Mouse (Mus musculus) ES-E14 (cell line): ENCODE measurements around the gene Zfp119a.
"Not testable (repeated sequence)": the region's sequence is repeated elsewhere in the genome, so short reads cannot be mapped to it uniquely, and the experiment has no call there.

ENCODE experiments used
- CHD2 ChIP-seq: IDR thresholded peaks from 2 replicates; pipeline ENCODE4 v1.6.1; 2014; ENCODE audit warnings: mild to moderate bottlenecking, low read depth, low read length, inconsistent platforms
- HCFC1 ChIP-seq: IDR thresholded peaks from 2 replicates; pipeline ENCODE4 v1.6.1; 2012; ENCODE audit warnings: low read length, inconsistent platforms, borderline replicate concordance; ENCODE audit not compliant: insufficient read depth
- MAFK ChIP-seq: IDR thresholded peaks from 2 replicates; pipeline ENCODE4 v1.6.1; 2014; ENCODE audit warnings: mild to moderate bottlenecking, low read depth, low read length, inconsistent platforms; ENCODE audit not compliant: insufficient read depth
- ZC3H11A ChIP-seq: IDR thresholded peaks from 2 replicates; pipeline ENCODE4 v1.6.1; 2012; ENCODE audit warnings: low read depth, mild to moderate bottlenecking, inconsistent platforms, low read length, borderline replicate concordance
- ZNF384 ChIP-seq: IDR thresholded peaks from 2 replicates; pipeline ENCODE4 v1.6.1; 2012; ENCODE audit warnings: low read depth, low read length, inconsistent platforms

DNA sequence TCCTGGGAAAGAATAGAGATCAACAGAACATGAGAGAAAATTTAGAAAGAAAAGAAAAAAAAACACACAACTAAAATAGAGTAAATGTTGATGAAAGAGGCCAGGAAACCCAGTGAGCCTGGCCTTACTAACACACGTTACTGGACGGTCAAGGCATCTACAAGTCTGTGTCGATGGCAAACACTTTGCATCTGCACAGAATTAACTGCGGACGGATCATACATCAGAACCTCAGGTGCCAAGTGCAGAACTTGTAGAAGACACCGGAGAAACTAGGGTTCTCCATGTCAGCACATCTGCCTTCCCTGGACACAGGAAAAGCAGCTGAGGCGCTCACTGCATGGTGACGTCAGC, 471 bp downstream of the Zfp119a start:
- TF ChIP-seq ZC3H11A, MAFK, HCFC1, ZNF384, CHD2: not testable (repeated sequence)
